Mouse (Mus musculus): Measurements from ENCODE around the gene Pex3. TPM values are rescaled to one million over a fixed set of nuclear protein-coding genes. Genes with fewer than 3 reads are reported as not detected.

Gene Pex3
- polyA plus RNA-seq, 2 experiments = 7.5 to 10.6 TPM

DNA sequence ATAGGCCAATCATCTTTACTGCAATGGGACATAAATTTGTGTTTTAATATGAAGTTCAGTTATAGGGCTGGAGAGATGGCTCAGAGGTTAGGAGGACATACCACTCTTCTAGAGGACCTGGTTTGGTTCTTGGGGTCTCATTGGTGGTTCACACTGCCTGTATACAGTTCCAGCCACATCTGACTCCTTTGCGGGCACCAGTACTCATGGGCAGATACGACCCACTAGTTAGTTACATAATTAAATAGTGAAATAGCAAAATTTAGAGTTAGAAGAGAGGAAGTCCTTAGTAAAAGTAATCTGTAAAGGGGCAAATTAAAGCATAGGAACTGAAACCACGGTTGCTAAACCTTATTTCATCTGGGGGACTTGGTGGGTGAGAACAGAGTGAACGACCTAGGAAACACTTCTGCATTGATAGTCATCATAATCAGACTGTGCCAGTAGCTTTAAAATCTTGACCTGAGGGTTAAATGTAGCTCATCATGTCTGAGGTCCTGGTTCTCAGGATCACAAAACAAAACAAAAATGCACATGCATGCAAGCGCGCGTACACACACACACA is 13.1 kb downstream of the Pex3 start:
- Histone ChIP-seq H3K4me3 (ENCODE audit: insufficient read depth in 1 of 2, low read depth in 2 of 2, low read length in 2 of 2) (no peak overlapping the region), H3K27ac (no peak overlapping the region), H3K9me3 (ENCODE audit: control insufficient read depth, low read length) (no peaks in the 10 kb centered on the region), H3K36me3 (replicated peaks; ENCODE audit: control insufficient read depth, insufficient read depth, low read depth) (no peaks in the 10 kb centered on the region; the same call in none of the 2 replicates), H3K27me3 (ENCODE audit: control insufficient read depth, insufficient read depth, low read length) (no peaks in the 10 kb centered on the region), H3K4me2 (ENCODE audit: low read depth) (no peak overlapping the region), H3K9ac (replicated peaks) (no peak overlapping the region), H3K4me1 (replicated peaks; ENCODE audit: control insufficient read depth in 2 of 2, insufficient read depth in 2 of 2, low read length in 1 of 2) (no peaks in the 10 kb centered on the region)
- WGBS (ENCODE audit: insufficient replicate concordance) = 75% methylated on average over 7 of the region's 7 CpGs
- no peak for TF ChIP-seq CTCF (IDR thresholded peaks at IDR 0.05; ENCODE audit: low read depth)
- TF ChIP-seq EP300 (IDR thresholded peaks at IDR 0.05; ENCODE audit: low read depth) = no peak
- ATAC-seq (ENCODE audit: insufficient read depth) = no peak
- DNase-seq (ENCODE audit: low read depth in 3 of 3, low spot score in 3 of 3) = no peak

DNA sequence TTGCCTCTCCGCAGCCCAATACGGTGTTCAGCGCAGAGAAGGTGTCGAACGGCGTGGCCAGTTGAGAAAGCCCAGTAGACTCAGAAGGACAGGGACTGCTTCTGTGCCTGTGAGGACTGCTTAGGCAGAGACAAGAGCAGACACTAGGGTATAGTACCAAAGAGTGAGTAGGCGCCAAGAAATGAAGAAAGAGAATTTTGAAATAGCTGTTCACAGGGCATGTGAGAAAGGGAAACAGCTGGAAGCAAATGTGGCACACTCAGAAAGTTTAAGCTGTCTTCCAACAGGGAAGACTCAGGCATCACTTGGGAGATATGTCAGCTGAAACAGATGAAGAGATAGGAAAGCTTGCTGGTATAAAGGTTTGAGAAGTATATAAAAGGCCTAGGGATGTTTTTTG is 16.2 kb downstream of the Pex3 start:
- Histone ChIP-seq H3K9ac (replicated peaks) (no peak overlapping the region), H3K9me3 (ENCODE audit: control insufficient read depth, low read length) (no peaks in the 10 kb centered on the region), H3K27me3 (ENCODE audit: control insufficient read depth, insufficient read depth, low read length) (no peaks in the 10 kb centered on the region), H3K4me1 (replicated peaks; ENCODE audit: control insufficient read depth in 2 of 2, insufficient read depth in 2 of 2, low read length in 1 of 2) (no peaks in the 10 kb centered on the region), H3K4me3 (ENCODE audit: insufficient read depth in 1 of 2, low read depth in 2 of 2, low read length in 2 of 2) (no peak overlapping the region), H3K27ac (no peak overlapping the region), H3K36me3 (replicated peaks; ENCODE audit: control insufficient read depth, insufficient read depth, low read depth) (peaks cover 2% of the 10 kb centered on the region), H3K4me2 (ENCODE audit: low read depth) (no peak overlapping the region)
- no peak for DNase-seq (ENCODE audit: low read depth in 3 of 3, low spot score in 3 of 3)
- no peak for TF ChIP-seq CTCF (IDR thresholded peaks at IDR 0.05; ENCODE audit: low read depth)
- no peak for ATAC-seq (ENCODE audit: insufficient read depth)
- WGBS (ENCODE audit: insufficient replicate concordance) = 89% methylated on average over 7 of the region's 7 CpGs

DNA sequence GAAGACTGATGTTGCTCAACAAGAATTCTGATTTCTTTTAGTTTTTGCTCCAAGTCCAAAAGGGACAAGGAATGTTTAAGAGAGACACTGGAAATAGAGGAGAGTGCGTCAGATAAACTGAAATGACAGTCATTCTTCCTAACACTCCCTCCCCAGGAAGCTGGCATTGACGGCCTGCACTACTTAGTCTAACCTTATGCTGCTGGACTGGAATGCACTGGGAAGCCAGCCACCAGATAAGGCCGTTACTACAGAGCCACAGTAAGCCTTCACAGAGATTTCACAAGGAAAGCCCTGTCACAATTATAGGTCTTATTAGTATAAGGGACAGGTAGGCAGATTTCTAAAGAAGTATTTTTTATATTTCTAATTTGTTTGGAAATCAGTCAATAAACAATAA is 18.2 kb downstream of the Pex3 start:
- H3K9ac ChIP-seq (replicated peaks) = no peak overlapping the region
- peaks cover 2% of the 10 kb centered on the region for H3K36me3 ChIP-seq (replicated peaks; ENCODE audit: control insufficient read depth, insufficient read depth, low read depth)
- no peak for DNase-seq (ENCODE audit: low read depth in 3 of 3, low spot score in 3 of 3)
- no peaks in the 10 kb centered on the region for H3K27me3 ChIP-seq (ENCODE audit: control insufficient read depth, insufficient read depth, low read length)
- no peak overlapping the region for H3K27ac ChIP-seq
- H3K9me3 ChIP-seq (ENCODE audit: control insufficient read depth, low read length) = no peaks in the 10 kb centered on the region
- no peak overlapping the region for H3K4me2 ChIP-seq (ENCODE audit: low read depth)
- ATAC-seq (ENCODE audit: insufficient read depth) = no peak
- H3K4me1 ChIP-seq (replicated peaks; ENCODE audit: control insufficient read depth in 2 of 2, insufficient read depth in 2 of 2, low read length in 1 of 2) = no peaks in the 10 kb centered on the region
- TF ChIP-seq CTCF (IDR thresholded peaks at IDR 0.05; ENCODE audit: low read depth) (no peak), EP300 (IDR thresholded peaks at IDR 0.05; ENCODE audit: low read depth) (no peak)
- 68% methylated on average over 3 of the region's 3 CpGs for WGBS (ENCODE audit: insufficient replicate concordance)
- no peak overlapping the region for H3K4me3 ChIP-seq (ENCODE audit: insufficient read depth in 1 of 2, low read depth in 2 of 2, low read length in 2 of 2)

DNA sequence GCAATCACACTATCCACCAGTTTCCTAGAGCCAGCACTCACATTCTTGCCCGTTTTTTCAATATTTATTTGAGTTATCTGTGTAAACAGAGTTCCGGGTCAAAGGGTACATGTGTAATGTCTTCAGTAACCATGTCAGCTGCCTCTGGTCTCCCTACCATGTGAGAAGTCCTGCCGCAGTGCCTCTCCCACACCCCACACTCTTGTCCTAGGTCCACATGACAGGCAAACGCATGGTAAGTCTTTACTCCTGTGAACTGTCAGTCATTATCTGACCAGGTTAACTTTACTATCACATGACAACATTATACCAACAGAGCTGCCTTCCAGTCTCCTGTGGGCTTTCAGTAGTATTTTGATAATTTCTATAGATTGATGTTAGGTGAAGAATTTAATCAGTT is 24.8 kb downstream of the Pex3 start:
- Histone ChIP-seq H3K27ac (no peak overlapping the region), H3K27me3 (ENCODE audit: control insufficient read depth, insufficient read depth, low read length) (no peaks in the 10 kb centered on the region), H3K9me3 (ENCODE audit: control insufficient read depth, low read length) (no peaks in the 10 kb centered on the region), H3K36me3 (replicated peaks; ENCODE audit: control insufficient read depth, insufficient read depth, low read depth) (no peaks in the 10 kb centered on the region), H3K9ac (replicated peaks) (no peak overlapping the region), H3K4me3 (ENCODE audit: insufficient read depth in 1 of 2, low read depth in 2 of 2, low read length in 2 of 2) (no peak overlapping the region), H3K4me1 (replicated peaks; ENCODE audit: control insufficient read depth in 2 of 2, insufficient read depth in 2 of 2, low read length in 1 of 2) (no peaks in the 10 kb centered on the region), H3K4me2 (ENCODE audit: low read depth) (no peak overlapping the region)
- ATAC-seq (ENCODE audit: insufficient read depth) (no peak), DNase-seq (ENCODE audit: low read depth in 3 of 3, low spot score in 3 of 3) (no peak)
- WGBS (ENCODE audit: insufficient replicate concordance) = 67% methylated on average over 4 of the region's 4 CpGs
- TF ChIP-seq EP300 (IDR thresholded peaks at IDR 0.05; ENCODE audit: low read depth) = no peak
- no peak for TF ChIP-seq CTCF (IDR thresholded peaks at IDR 0.05; ENCODE audit: low read depth)

DNA sequence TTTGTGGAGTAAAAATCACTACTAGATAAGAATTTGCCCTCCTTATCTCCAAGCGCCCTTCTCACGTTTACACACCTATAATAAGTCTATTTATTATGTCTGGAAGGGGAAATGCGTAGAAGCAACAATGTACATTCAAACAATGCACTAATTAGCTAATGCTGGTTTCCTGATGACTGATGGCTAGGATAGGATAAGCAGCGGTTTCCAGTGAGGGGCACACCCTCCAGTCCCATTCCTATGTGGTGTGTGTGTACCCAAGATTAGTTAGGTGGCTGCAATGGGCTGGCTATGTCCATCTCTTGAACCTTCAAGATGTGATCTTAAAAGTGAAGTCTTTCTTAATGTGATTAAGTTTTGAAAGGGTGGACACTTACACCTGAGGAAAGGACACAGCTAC is 31.1 kb downstream of the Pex3 start:
- H3K36me3 ChIP-seq (replicated peaks; ENCODE audit: control insufficient read depth, insufficient read depth, low read depth) = no peaks in the 10 kb centered on the region
- H3K9ac ChIP-seq (replicated peaks) = no peak overlapping the region
- H3K27ac ChIP-seq = no peak overlapping the region
- DNase-seq (ENCODE audit: low read depth in 3 of 3, low spot score in 3 of 3) = peak; percentile 39 to 52 (median 49)
- H3K4me1 ChIP-seq (replicated peaks; ENCODE audit: control insufficient read depth in 2 of 2, insufficient read depth in 2 of 2, low read length in 1 of 2) = peaks cover 0 to 6% of the 10 kb centered on the region in 2 experiments; a peak in 3 of 4 replicates
- ATAC-seq (ENCODE audit: insufficient read depth) = peak; percentile 90
- H3K4me3 ChIP-seq (ENCODE audit: insufficient read depth in 1 of 2, low read depth in 2 of 2, low read length in 2 of 2) = no peak overlapping the region
- peak; percentile 74 for TF ChIP-seq EP300 (IDR thresholded peaks at IDR 0.05; ENCODE audit: low read depth)
- no peak for TF ChIP-seq CTCF (IDR thresholded peaks at IDR 0.05; ENCODE audit: low read depth)
- H3K9me3 ChIP-seq (ENCODE audit: control insufficient read depth, low read length) = no peaks in the 10 kb centered on the region
- H3K27me3 ChIP-seq (ENCODE audit: control insufficient read depth, insufficient read depth, low read length) = no peaks in the 10 kb centered on the region
- H3K4me2 ChIP-seq (ENCODE audit: low read depth) = peak overlapping the region; percentile 28
- 20% methylated on average over 4 of the region's 4 CpGs for WGBS (ENCODE audit: insufficient replicate concordance)
